Mouse (Mus musculus) cerebellum, adult 2 months (tissue): ENCODE measurements at regions not wholly inside any gene's neighbourhood (a gene's known extent, or its start where the extent isn't known, plus 50 kb on each side); places are given as distances from the start of the nearest gene placed in this dataset.

ENCODE experiments used
- CTCF ChIP-seq: fragments of 200-500 bp; IDR thresholded peaks from 2 replicates; pipeline ENCODE4 v1.5.1; 2011; ENCODE audit warnings: low read depth, mild to moderate bottlenecking, control low read depth, low read length, moderate library complexity, borderline replicate concordance; ENCODE audit not compliant: insufficient read depth
- POLR2A ChIP-seq: fragments of 200-500 bp; IDR thresholded peaks from 2 replicates; pipeline ENCODE4 v1.6.1; 2011; ENCODE audit warnings: low read length, control low read depth, borderline replicate concordance; ENCODE audit not compliant: insufficient read depth

DNA sequence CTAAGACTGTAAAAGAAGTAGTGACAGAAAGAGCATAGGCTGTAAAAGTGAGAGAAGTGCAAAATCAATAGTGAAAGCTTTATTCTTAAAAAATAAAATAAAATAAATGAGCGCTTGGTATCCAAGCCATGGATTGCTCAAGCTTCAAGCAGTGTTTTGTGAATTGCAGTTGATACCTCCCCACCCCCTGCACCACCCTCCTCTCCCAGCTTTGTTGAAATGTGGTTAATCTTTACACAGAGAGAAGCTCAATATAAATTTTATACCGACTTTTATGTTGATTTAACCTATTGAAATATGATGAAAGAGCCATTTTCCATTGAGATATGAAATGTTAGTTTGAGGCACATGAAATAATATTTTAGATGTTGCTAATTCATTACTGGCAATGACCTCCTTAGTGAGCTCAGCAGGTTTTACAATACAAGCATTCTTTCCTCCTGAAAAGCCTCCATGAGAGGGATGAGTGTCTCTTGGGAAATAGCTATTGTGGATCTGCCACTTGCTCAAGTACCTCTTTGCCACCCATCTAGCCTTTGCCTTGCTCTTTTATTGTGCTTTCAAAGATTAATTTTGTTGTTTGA, 323.9 kb upstream of the Slc39a10 start:
- TF ChIP-seq POLR2A (no peak), CTCF (no peak)
